Mouse (Mus musculus) limb, embryonic 11.5 days (tissue): ENCODE measurements around the gene Pcdh20. TPM values are rescaled to one million over a fixed set of nuclear protein-coding genes. Genes with fewer than 3 reads are reported as not detected.

Experiments used
- ATAC-seq: fragments of 200-750 bp; cut with Nextera tagmentation; 2 replicates; pipeline ENCODE4 v1.8.0; 2017; ENCODE audit warnings: low read depth; ENCODE audit not compliant: insufficient number of reproducible peaks, low FRiP score, low TSS enrichment
- DNase-seq: peaks from one replicate; pipeline ENCODE4 v3.0.0-alpha.2; 2015; ENCODE audit warnings: low spot score
- H3K27ac ChIP-seq: fragments of 300-500 bp; sonication (generic); replicated peaks from 2 replicates; pipeline ENCODE4 v1.5.1; 2014; ENCODE audit warnings: low read depth, mild to moderate bottlenecking, low read length
- H3K27me3 ChIP-seq: fragments of 300-500 bp; sonication (generic); 2 replicates; pipeline ENCODE4 v1.6.1; 2014; ENCODE audit warnings: mild to moderate bottlenecking, low read length, mixed read lengths; ENCODE audit not compliant: control insufficient read depth, insufficient read depth
- H3K36me3 ChIP-seq: fragments of 300-500 bp; sonication (generic); 2 replicates; pipeline ENCODE4 v1.6.1; 2014; ENCODE audit warnings: mild to moderate bottlenecking, low read length, moderate library complexity, mixed read lengths; ENCODE audit not compliant: control insufficient read depth, insufficient read depth
- H3K4me1 ChIP-seq: fragments of 300-500 bp; sonication (generic); 2 replicates; pipeline ENCODE4 v1.6.1; 2014; ENCODE audit warnings: low read length, mixed read lengths; ENCODE audit not compliant: control insufficient read depth, insufficient read depth
- H3K4me2 ChIP-seq: fragments of 300-500 bp; sonication (generic); 2 replicates; pipeline ENCODE4 v1.6.1; 2014; ENCODE audit warnings: low read depth, mild to moderate bottlenecking, moderate library complexity; ENCODE audit not compliant: severe bottlenecking
- H3K4me3 ChIP-seq: fragments of 300-500 bp; sonication (generic); 2 replicates; pipeline ENCODE4 v1.5.1; 2014; ENCODE audit warnings: low read depth, low read length
- H3K9ac ChIP-seq: fragments of 300-500 bp; sonication (generic); 2 replicates; pipeline ENCODE4 v1.6.1; 2014; ENCODE audit warnings: mild to moderate bottlenecking, low read length
- H3K9me3 ChIP-seq: fragments of 300-500 bp; sonication (generic); 2 replicates; pipeline ENCODE4 v1.6.1; 2016; ENCODE audit warnings: low read length; ENCODE audit not compliant: control insufficient read depth
- WGBS: fragments of 180-500 bp; shearing (Covaris S2); extraction: QIAGEN DNeasy Blood & Tissue Kit; methylation state at CpG from one replicate; pipeline ENCODE4 v1.1.7; 2014; 5-methylcytosine and 5-hydroxymethylcytosine counted together
- polyA plus RNA-seq: library from polyadenylated mRNA; unstranded; fragments of >200 nt; fragmentation: Nextera tagmentation; extraction: Ambion mirVana; gene quantifications from 2 replicates; pipeline ENCODE4 v1.2.1, GENCODE M21; 2014

Pcdh20 gene
- polyA plus RNA-seq, 1 experiment from 2014 or later: 0.69 TPM

- ATAC-seq: no peak
- Histone ChIP-seq H3K27ac (no peak overlapping the region), H3K9ac (no peak overlapping the region), H3K4me1 (no peaks in the 10 kb centered on the region), H3K4me3 (no peak overlapping the region), H3K9me3 (no peaks in the 10 kb centered on the region), H3K36me3 (no peaks in the 10 kb centered on the region), H3K27me3 (no peaks in the 10 kb centered on the region), H3K4me2 (no peak overlapping the region)
- 84% methylated on average over 3 of the region's 3 CpGs for WGBS
- no peak for DNase-seq
Observed at GRCm38 (mm10) chr14:88460705-88461104, 10.5 kb downstream of the Pcdh20 start.

GRCm38 (mm10) chr14:88443304-88443703 is 27.9 kb downstream of the Pcdh20 start:
- DNase-seq (no peak), ATAC-seq (no peak)
- Histone ChIP-seq H3K4me1 (no peaks in the 10 kb centered on the region), H3K4me2 (no peak overlapping the region), H3K4me3 (no peak overlapping the region), H3K27me3 (no peaks in the 10 kb centered on the region), H3K9ac (no peak overlapping the region), H3K9me3 (no peaks in the 10 kb centered on the region), H3K27ac (no peak overlapping the region), H3K36me3 (no peaks in the 10 kb centered on the region)
- WGBS: 77% methylated on average over 5 of the region's 5 CpGs

GRCm38 (mm10) chr14:88429393-88429792 is 41.8 kb downstream of the Pcdh20 start:
- H3K4me3 ChIP-seq: no peak overlapping the region
- no peak overlapping the region for H3K9ac ChIP-seq
- ATAC-seq: no peak
- no peaks in the 10 kb centered on the region for H3K9me3 ChIP-seq
- no peak overlapping the region for H3K4me2 ChIP-seq
- H3K27me3 ChIP-seq: no peaks in the 10 kb centered on the region
- H3K4me1 ChIP-seq: no peaks in the 10 kb centered on the region
- WGBS: 90% methylated on average over 7 of the region's 7 CpGs
- H3K36me3 ChIP-seq: no peaks in the 10 kb centered on the region
- H3K27ac ChIP-seq: no peak overlapping the region
- no peak for DNase-seq

- Histone ChIP-seq H3K4me3 (no peak overlapping the region), H3K36me3 (no peaks in the 10 kb centered on the region), H3K4me2 (no peak overlapping the region), H3K4me1 (no peaks in the 10 kb centered on the region), H3K9me3 (no peaks in the 10 kb centered on the region), H3K27ac (no peak overlapping the region), H3K9ac (no peak overlapping the region), H3K27me3 (no peaks in the 10 kb centered on the region)
- ATAC-seq (no peak), DNase-seq (no peak)
- WGBS: 93% methylated on average over 1 of the region's 1 CpGs
Observed at GRCm38 (mm10) chr14:88427370-88427769, 43.8 kb downstream of the Pcdh20 start.
